Mouse (Mus musculus) E14TG2a.4 (cell line): Measurements from ENCODE around the gene Pitpnm1.

Experiments used
- CTCF ChIP-seq: conservative IDR thresholded peaks from 2 replicates; pipeline ENCODE4 v1.5.1; 2014; ENCODE audit warnings: low read length
- POU5F1 ChIP-seq: IDR thresholded peaks from 2 replicates; pipeline ENCODE4 v1.6.1; 2014; ENCODE audit warnings: low read length, borderline replicate concordance

DNA sequence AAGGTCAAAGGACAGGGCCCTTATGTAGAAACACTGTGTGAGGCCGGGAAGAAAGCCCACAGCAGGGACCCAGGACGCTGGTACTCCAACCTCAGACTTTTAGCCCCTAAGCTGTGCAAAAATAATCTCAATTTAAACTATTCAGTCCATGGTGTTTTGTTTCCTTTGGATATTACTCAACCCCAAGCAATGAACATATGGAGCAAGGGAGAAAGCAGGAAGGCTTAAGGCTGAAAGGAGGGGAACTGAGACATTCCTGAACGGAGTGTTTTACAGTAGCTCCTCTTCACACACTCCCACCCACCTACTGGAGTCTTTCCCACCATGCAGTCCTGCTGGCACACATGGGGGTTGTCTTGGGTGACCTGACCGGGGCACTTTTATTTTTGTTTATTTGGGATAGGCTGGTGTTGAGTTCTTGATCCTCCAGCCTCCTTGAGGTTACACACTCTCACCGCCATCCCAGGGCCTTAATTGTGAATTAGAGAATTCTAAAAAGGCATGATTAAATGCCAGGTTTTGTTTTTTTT lies 5.0 kb upstream of the Pitpnm1 start:
- TF ChIP-seq CTCF = no peak
- TF ChIP-seq POU5F1 = no peak
